Mouse (Mus musculus): Measurements from ENCODE around the gene Lrrk1. TPM values are rescaled to one million over a fixed set of nuclear protein-coding genes. Genes with fewer than 3 reads are reported as not detected.

The Lrrk1 gene
- 1.0 and 6.1 TPM in 2 replicates for polyA plus RNA-seq (2014; fragmentation: Nextera tagmentation; extraction: Ambion mirVana)

- Histone ChIP-seq H3K4me2 (ENCODE audit: low read depth, low read length) (peak within 1 kb of the TSS; percentile 96), H3K4me3 (ENCODE audit: low read depth, low read length) (peak within 1 kb of the TSS; percentile 42), H3K9me3 (ENCODE audit: control insufficient read depth, low read length) (no peaks in the 10 kb centered on the region), H3K36me3 (ENCODE audit: control insufficient read depth, insufficient read depth, low read length) (no peaks in the 10 kb centered on the region), H3K9ac (replicated peaks; ENCODE audit: low read depth, low read length) (peak within 1 kb of the TSS; percentile 56), H3K27ac (ENCODE audit: low read depth, low read length) (peak within 1 kb of the TSS; percentile 34; the same call in 1 of the 2 replicates), H3K27me3 (ENCODE audit: control insufficient read depth, insufficient read depth, low read length) (peaks cover 6% of the 10 kb centered on the region), H3K4me1 (ENCODE audit: control insufficient read depth, insufficient read depth, low read length) (0 out of 2 replicates have a peak, but pooled peaks cover 8% of the 10 kb centered on the region)
- WGBS = under 1% methylated on average over 54 of the region's 70 CpGs
- ATAC-seq (ENCODE audit: low read depth) = peak; percentile 78
Observed at GRCm38 (mm10) chr7:66387813-66388521, at the start of gene Lrrk1. TSS of gene Lrrk1 (minus strand) at chr7:66388350.

- Histone ChIP-seq H3K27me3 (ENCODE audit: control insufficient read depth, insufficient read depth, low read length) (no peaks in the 10 kb centered on the region; the same call in 1 of the 2 replicates), H3K4me2 (ENCODE audit: low read depth, low read length) (no peak overlapping the region), H3K9me3 (ENCODE audit: control insufficient read depth, low read length) (no peaks in the 10 kb centered on the region), H3K27ac (ENCODE audit: low read depth, low read length) (no peak overlapping the region), H3K9ac (replicated peaks; ENCODE audit: low read depth, low read length) (no peak overlapping the region), H3K4me1 (ENCODE audit: control insufficient read depth, insufficient read depth, low read length) (no peaks in the 10 kb centered on the region), H3K36me3 (ENCODE audit: control insufficient read depth, insufficient read depth, low read length) (no peaks in the 10 kb centered on the region), H3K4me3 (ENCODE audit: low read depth, low read length) (no peak overlapping the region)
- no peak for ATAC-seq (ENCODE audit: low read depth)
- WGBS = 40% methylated on average over 10 of the region's 10 CpGs
Observed at GRCm38 (mm10) chr7:66434453-66434935, 46.3 kb upstream of the Lrrk1 start.

- WGBS = under 1% methylated on average over 52 of the region's 56 CpGs
- Histone ChIP-seq H3K27ac (ENCODE audit: low read depth, low read length) (no peak within 1 kb of the TSS), H3K4me3 (ENCODE audit: low read depth, low read length) (peak within 1 kb of the TSS; percentile 35), H3K9ac (replicated peaks; ENCODE audit: low read depth, low read length) (peak within 1 kb of the TSS; percentile 17; the same call in 1 of the 2 replicates), H3K36me3 (ENCODE audit: control insufficient read depth, insufficient read depth, low read length) (no peaks in the 10 kb centered on the region), H3K4me2 (ENCODE audit: low read depth, low read length) (peak within 1 kb of the TSS; percentile 62), H3K4me1 (ENCODE audit: control insufficient read depth, insufficient read depth, low read length) (peaks cover 12% of the 10 kb centered on the region; the same call in 1 of the 2 replicates), H3K9me3 (ENCODE audit: control insufficient read depth, low read length) (no peaks in the 10 kb centered on the region), H3K27me3 (ENCODE audit: control insufficient read depth, insufficient read depth, low read length) (peaks cover 32% of the 10 kb centered on the region)
- peak; percentile 84 for ATAC-seq (ENCODE audit: low read depth)
Observed at GRCm38 (mm10) chr7:66427437-66428161, 39.4 kb upstream of the Lrrk1 start, which contains the start of gene Aldh1a3. TSS of gene Aldh1a3 (minus strand) at chr7:66427517.

GRCm38 (mm10) chr7:66427053-66427436, 38.9 kb upstream of the Lrrk1 start:
- Histone ChIP-seq H3K4me1 (ENCODE audit: control insufficient read depth, insufficient read depth, low read length) (peaks cover 12% of the 10 kb centered on the region; the same call in 1 of the 2 replicates), H3K27me3 (ENCODE audit: control insufficient read depth, insufficient read depth, low read length) (peaks cover 32% of the 10 kb centered on the region), H3K4me3 (ENCODE audit: low read depth, low read length) (peak overlapping the region; percentile 35; the same call in 1 of the 2 replicates), H3K4me2 (ENCODE audit: low read depth, low read length) (peak overlapping the region; percentile 62), H3K36me3 (ENCODE audit: control insufficient read depth, insufficient read depth, low read length) (no peaks in the 10 kb centered on the region), H3K9me3 (ENCODE audit: control insufficient read depth, low read length) (no peaks in the 10 kb centered on the region), H3K9ac (replicated peaks; ENCODE audit: low read depth, low read length) (no peak overlapping the region), H3K27ac (ENCODE audit: low read depth, low read length) (no peak overlapping the region)
- under 1% methylated on average over 22 of the region's 23 CpGs for WGBS
- peak; percentile 67; the same call in 1 of the 2 replicates for ATAC-seq (ENCODE audit: low read depth)

GRCm38 (mm10) chr7:66421903-66422302, 33.8 kb upstream of the Lrrk1 start:
- H3K4me3 ChIP-seq (ENCODE audit: low read depth, low read length) = no peak overlapping the region
- peaks cover 17% of the 10 kb centered on the region for H3K27me3 ChIP-seq (ENCODE audit: control insufficient read depth, insufficient read depth, low read length)
- H3K4me1 ChIP-seq (ENCODE audit: control insufficient read depth, insufficient read depth, low read length) = 0 out of 2 replicates have a peak, but pooled peaks cover 1% of the 10 kb centered on the region
- H3K9me3 ChIP-seq (ENCODE audit: control insufficient read depth, low read length) = no peaks in the 10 kb centered on the region
- H3K36me3 ChIP-seq (ENCODE audit: control insufficient read depth, insufficient read depth, low read length) = no peaks in the 10 kb centered on the region
- H3K4me2 ChIP-seq (ENCODE audit: low read depth, low read length) = no peak overlapping the region
- H3K9ac ChIP-seq (replicated peaks; ENCODE audit: low read depth, low read length) = no peak overlapping the region
- H3K27ac ChIP-seq (ENCODE audit: low read depth, low read length) = no peak overlapping the region
- WGBS = 77% methylated on average over 8 of the region's 8 CpGs
- ATAC-seq (ENCODE audit: low read depth) = no peak

GRCm38 (mm10) chr7:66418981-66419380, 30.8 kb upstream of the Lrrk1 start:
- H3K4me3 ChIP-seq (ENCODE audit: low read depth, low read length) = no peak overlapping the region
- H3K27me3 ChIP-seq (ENCODE audit: control insufficient read depth, insufficient read depth, low read length) = no peaks in the 10 kb centered on the region
- no peaks in the 10 kb centered on the region for H3K36me3 ChIP-seq (ENCODE audit: control insufficient read depth, insufficient read depth, low read length)
- no peak overlapping the region for H3K27ac ChIP-seq (ENCODE audit: low read depth, low read length)
- no peak for ATAC-seq (ENCODE audit: low read depth)
- H3K4me1 ChIP-seq (ENCODE audit: control insufficient read depth, insufficient read depth, low read length) = no peaks in the 10 kb centered on the region
- H3K9me3 ChIP-seq (ENCODE audit: control insufficient read depth, low read length) = no peaks in the 10 kb centered on the region
- no peak overlapping the region for H3K4me2 ChIP-seq (ENCODE audit: low read depth, low read length)
- H3K9ac ChIP-seq (replicated peaks; ENCODE audit: low read depth, low read length) = no peak overlapping the region
- 51% methylated on average over 12 of the region's 12 CpGs for whole genome bisulfite sequencing

GRCm38 (mm10) chr7:66416829-66417228, 28.7 kb upstream of the Lrrk1 start:
- Histone ChIP-seq H3K27ac (ENCODE audit: low read depth, low read length) (no peak overlapping the region), H3K4me2 (ENCODE audit: low read depth, low read length) (no peak overlapping the region), H3K27me3 (ENCODE audit: control insufficient read depth, insufficient read depth, low read length) (no peaks in the 10 kb centered on the region), H3K9ac (replicated peaks; ENCODE audit: low read depth, low read length) (no peak overlapping the region), H3K4me1 (ENCODE audit: control insufficient read depth, insufficient read depth, low read length) (0 out of 2 replicates have a peak, but pooled peaks cover 4% of the 10 kb centered on the region), H3K9me3 (ENCODE audit: control insufficient read depth, low read length) (no peaks in the 10 kb centered on the region), H3K36me3 (ENCODE audit: control insufficient read depth, insufficient read depth, low read length) (no peaks in the 10 kb centered on the region), H3K4me3 (ENCODE audit: low read depth, low read length) (no peak overlapping the region)
- 88% methylated on average over 4 of the region's 4 CpGs for WGBS
- ATAC-seq (ENCODE audit: low read depth) = no peak

- ATAC-seq (ENCODE audit: low read depth) = peak; percentile 74
- 0 out of 2 replicates have a peak, but pooled peaks cover 4% of the 10 kb centered on the region for H3K4me1 ChIP-seq (ENCODE audit: control insufficient read depth, insufficient read depth, low read length)
- no peak overlapping the region for H3K9ac ChIP-seq (replicated peaks; ENCODE audit: low read depth, low read length)
- no peaks in the 10 kb centered on the region for H3K9me3 ChIP-seq (ENCODE audit: control insufficient read depth, low read length)
- H3K27ac ChIP-seq (ENCODE audit: low read depth, low read length) = no peak overlapping the region
- no peaks in the 10 kb centered on the region for H3K36me3 ChIP-seq (ENCODE audit: control insufficient read depth, insufficient read depth, low read length)
- no peaks in the 10 kb centered on the region for H3K27me3 ChIP-seq (ENCODE audit: control insufficient read depth, insufficient read depth, low read length)
- no peak overlapping the region for H3K4me3 ChIP-seq (ENCODE audit: low read depth, low read length)
- WGBS = 39% methylated on average over 7 of the region's 7 CpGs
- no peak overlapping the region for H3K4me2 ChIP-seq (ENCODE audit: low read depth, low read length)
Observed at GRCm38 (mm10) chr7:66413093-66413492, 24.9 kb upstream of the Lrrk1 start.
